Mouse (Mus musculus): ENCODE measurements at regions not wholly inside any gene's neighbourhood (a gene's known extent, or its start where the extent isn't known, plus 50 kb on each side); places are given as distances from the start of the nearest gene placed in this dataset.

DNA sequence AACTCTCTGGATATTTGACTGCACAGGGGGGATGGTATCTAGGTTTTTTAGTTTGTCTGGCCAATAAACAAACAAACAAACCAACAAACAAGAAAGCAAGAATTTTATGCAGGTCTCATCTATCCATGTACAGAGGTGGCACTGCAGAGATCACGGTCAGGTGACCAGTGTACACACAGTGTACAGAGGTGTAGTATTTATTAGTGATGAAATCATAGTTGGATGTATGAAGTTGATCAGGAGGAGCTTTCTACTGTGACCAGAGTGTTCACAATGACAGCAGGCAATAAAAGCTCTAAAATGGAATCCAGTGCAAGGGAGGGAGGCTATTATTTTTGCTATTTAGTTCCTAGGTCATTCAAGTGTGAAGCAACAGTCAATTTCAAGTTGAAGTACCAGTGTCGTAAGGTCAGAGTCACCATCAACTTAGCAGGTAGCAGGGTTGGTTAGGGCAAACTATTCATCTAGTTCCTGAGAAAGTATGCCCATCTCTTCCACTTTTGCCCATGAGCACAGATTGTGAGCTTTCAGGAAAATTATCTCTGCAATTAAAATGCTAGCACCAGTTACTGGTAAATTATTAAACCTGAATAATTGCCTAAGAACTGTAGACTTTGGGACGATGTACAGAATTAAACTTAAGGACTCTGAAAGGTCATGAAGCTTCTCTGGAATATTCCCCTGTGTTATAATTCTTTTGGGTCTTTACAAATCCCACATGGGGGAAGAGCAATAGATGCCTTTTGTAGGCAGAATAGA lies 384.9 kb upstream of the Sel1l start:
- Histone ChIP-seq H3K27me3 (ENCODE audit: control insufficient read depth, insufficient read depth, insufficient read length) (no peaks in the 10 kb centered on the region), H3K4me3 (no peak overlapping the region), H3ac (ENCODE audit: control insufficient read depth, insufficient read length) (no peak overlapping the region), H3K79me2 (ENCODE audit: control insufficient read depth, insufficient read depth) (no peaks in the 10 kb centered on the region), H3K36me3 (ENCODE audit: control insufficient read depth, insufficient read depth) (no peaks in the 10 kb centered on the region), H3K4me2 (ENCODE audit: low read depth) (no peak overlapping the region)
- TF ChIP-seq TCF3 (IDR thresholded peaks at IDR 0.05; ENCODE audit: insufficient read length, low read depth) (no peak), SRF (IDR thresholded peaks at IDR 0.05; ENCODE audit: control insufficient read depth, insufficient read length, low read depth) (no peak), E2F4 (IDR thresholded peaks at IDR 0.05; ENCODE audit: insufficient read depth) (no peak), REST (IDR thresholded peaks at IDR 0.05; ENCODE audit: insufficient read depth, insufficient read length) (no peak), MYOG (IDR thresholded peaks at IDR 0.05; ENCODE audit: control insufficient read depth in 1 of 3, insufficient read depth in 1 of 3, insufficient read length in 2 of 3, low read depth in 2 of 3) (no peak), MYOD1 (IDR thresholded peaks at IDR 0.05; ENCODE audit: control insufficient read depth in 1 of 3, insufficient read length in 2 of 3, low read depth in 2 of 3) (no peak), POLR2AphosphoS2 (IDR thresholded peaks at IDR 0.05; ENCODE audit: insufficient read length, low read depth) (no peak), USF1 (IDR thresholded peaks at IDR 0.05; ENCODE audit: low read depth) (no peak), TCF12 (IDR thresholded peaks at IDR 0.05; ENCODE audit: insufficient read depth, poor library complexity, severe bottlenecking) (no peak), POLR2A (IDR thresholded peaks at IDR 0.05; ENCODE audit: insufficient read length, low read depth) (no peak), CEBPB (IDR thresholded peaks at IDR 0.05; ENCODE audit: insufficient read depth, poor library complexity, severe bottlenecking) (no peak), MAX (IDR thresholded peaks at IDR 0.05; ENCODE audit: low read depth) (no peak)

DNA sequence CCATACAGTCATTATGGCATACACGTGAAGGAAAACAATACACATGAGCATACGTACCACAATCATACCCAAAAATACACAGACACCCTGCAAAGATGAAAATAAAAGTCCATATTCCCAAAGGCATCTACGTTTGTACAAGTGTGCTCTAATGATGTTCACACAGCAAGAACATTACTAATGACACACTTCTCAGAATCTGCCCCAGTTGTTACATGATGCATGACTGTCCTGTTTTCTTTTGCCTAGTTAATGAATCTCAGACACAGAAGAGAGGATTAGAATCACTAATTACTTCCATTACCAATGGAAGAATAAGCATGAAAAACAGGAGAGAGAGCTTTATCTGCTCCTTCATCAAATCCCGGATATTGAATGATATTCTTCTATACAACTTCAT lies 379.6 kb upstream of the Sel1l start:
- H3K79me2 ChIP-seq (ENCODE audit: control insufficient read depth, insufficient read depth), result no peaks in the 10 kb centered on the region
- no peaks in the 10 kb centered on the region for H3K36me3 ChIP-seq (ENCODE audit: control insufficient read depth, insufficient read depth)
- no peak overlapping the region for H3K4me3 ChIP-seq
- no peak overlapping the region for H3K4me2 ChIP-seq (ENCODE audit: low read depth)
- H3K27me3 ChIP-seq (ENCODE audit: control insufficient read depth, insufficient read depth, insufficient read length), result no peaks in the 10 kb centered on the region
- H3ac ChIP-seq (ENCODE audit: control insufficient read depth, insufficient read length), result no peak overlapping the region
- no peak for TF ChIP-seq E2F4 (IDR thresholded peaks at IDR 0.05; ENCODE audit: insufficient read depth)
- TF ChIP-seq POLR2A (IDR thresholded peaks at IDR 0.05; ENCODE audit: insufficient read length, low read depth), result no peak
- no peak for TF ChIP-seq MYOG (IDR thresholded peaks at IDR 0.05; ENCODE audit: control insufficient read depth in 1 of 3, insufficient read depth in 1 of 3, insufficient read length in 2 of 3, low read depth in 2 of 3)
- no peak for TF ChIP-seq REST (IDR thresholded peaks at IDR 0.05; ENCODE audit: insufficient read depth, insufficient read length)
- no peak for TF ChIP-seq MYOD1 (IDR thresholded peaks at IDR 0.05; ENCODE audit: control insufficient read depth in 1 of 3, insufficient read length in 2 of 3, low read depth in 2 of 3)
- TF ChIP-seq SRF (IDR thresholded peaks at IDR 0.05; ENCODE audit: control insufficient read depth, insufficient read length, low read depth), result no peak
- no peak for TF ChIP-seq TCF3 (IDR thresholded peaks at IDR 0.05; ENCODE audit: insufficient read length, low read depth)
- no peak for TF ChIP-seq TCF12 (IDR thresholded peaks at IDR 0.05; ENCODE audit: insufficient read depth, poor library complexity, severe bottlenecking)
- TF ChIP-seq MAX (IDR thresholded peaks at IDR 0.05; ENCODE audit: low read depth), result no peak
- no peak for TF ChIP-seq POLR2AphosphoS2 (IDR thresholded peaks at IDR 0.05; ENCODE audit: insufficient read length, low read depth)
- TF ChIP-seq USF1 (IDR thresholded peaks at IDR 0.05; ENCODE audit: low read depth), result no peak

GRCm38 (mm10) chr12:92203351-92203750 lies 354.4 kb upstream of the Sel1l start:
- no peak overlapping the region for H3ac ChIP-seq (ENCODE audit: control insufficient read depth, insufficient read length)
- H3K4me2 ChIP-seq (ENCODE audit: low read depth), result no peak overlapping the region
- no peaks in the 10 kb centered on the region for H3K36me3 ChIP-seq (ENCODE audit: control insufficient read depth, insufficient read depth)
- H3K79me2 ChIP-seq (ENCODE audit: control insufficient read depth, insufficient read depth), result no peaks in the 10 kb centered on the region
- no peak for TF ChIP-seq MAX (IDR thresholded peaks at IDR 0.05; ENCODE audit: low read depth)
- TF ChIP-seq TCF12 (IDR thresholded peaks at IDR 0.05; ENCODE audit: insufficient read depth, poor library complexity, severe bottlenecking), result no peak
- no peak for TF ChIP-seq POLR2A (IDR thresholded peaks at IDR 0.05; ENCODE audit: insufficient read length, low read depth)
- no peak for TF ChIP-seq MYOG (IDR thresholded peaks at IDR 0.05; ENCODE audit: control insufficient read depth in 1 of 3, insufficient read depth in 1 of 3, insufficient read length in 2 of 3, low read depth in 2 of 3)
- TF ChIP-seq USF1 (IDR thresholded peaks at IDR 0.05; ENCODE audit: low read depth), result no peak
- TF ChIP-seq CEBPB (IDR thresholded peaks at IDR 0.05; ENCODE audit: insufficient read depth, poor library complexity, severe bottlenecking), result no peak
- no peak for TF ChIP-seq TCF3 (IDR thresholded peaks at IDR 0.05; ENCODE audit: insufficient read length, low read depth)
- TF ChIP-seq SRF (IDR thresholded peaks at IDR 0.05; ENCODE audit: control insufficient read depth, insufficient read length, low read depth), result no peak
- TF ChIP-seq REST (IDR thresholded peaks at IDR 0.05; ENCODE audit: insufficient read depth, insufficient read length), result no peak
- TF ChIP-seq E2F4 (IDR thresholded peaks at IDR 0.05; ENCODE audit: insufficient read depth), result no peak
- TF ChIP-seq MYOD1 (IDR thresholded peaks at IDR 0.05; ENCODE audit: control insufficient read depth in 1 of 3, insufficient read length in 2 of 3, low read depth in 2 of 3), result no peak
- TF ChIP-seq POLR2AphosphoS2 (IDR thresholded peaks at IDR 0.05; ENCODE audit: insufficient read length, low read depth), result no peak
- no peak overlapping the region for H3K4me3 ChIP-seq
- H3K27me3 ChIP-seq (ENCODE audit: control insufficient read depth, insufficient read depth, insufficient read length), result no peaks in the 10 kb centered on the region

GRCm38 (mm10) chr12:92200602-92201001 lies 351.6 kb upstream of the Sel1l start:
- Histone ChIP-seq H3K27me3 (ENCODE audit: control insufficient read depth, insufficient read depth, insufficient read length) (no peaks in the 10 kb centered on the region), H3K4me2 (ENCODE audit: low read depth) (no peak overlapping the region), H3ac (ENCODE audit: control insufficient read depth, insufficient read length) (no peak overlapping the region), H3K79me2 (ENCODE audit: control insufficient read depth, insufficient read depth) (no peaks in the 10 kb centered on the region), H3K4me3 (no peak overlapping the region), H3K36me3 (ENCODE audit: control insufficient read depth, insufficient read depth) (no peaks in the 10 kb centered on the region)
- TF ChIP-seq TCF12 (IDR thresholded peaks at IDR 0.05; ENCODE audit: insufficient read depth, poor library complexity, severe bottlenecking) (no peak), CEBPB (IDR thresholded peaks at IDR 0.05; ENCODE audit: insufficient read depth, poor library complexity, severe bottlenecking) (no peak), POLR2AphosphoS2 (IDR thresholded peaks at IDR 0.05; ENCODE audit: insufficient read length, low read depth) (no peak), E2F4 (IDR thresholded peaks at IDR 0.05; ENCODE audit: insufficient read depth) (no peak), SRF (IDR thresholded peaks at IDR 0.05; ENCODE audit: control insufficient read depth, insufficient read length, low read depth) (no peak), MAX (IDR thresholded peaks at IDR 0.05; ENCODE audit: low read depth) (no peak), REST (IDR thresholded peaks at IDR 0.05; ENCODE audit: insufficient read depth, insufficient read length) (no peak), USF1 (IDR thresholded peaks at IDR 0.05; ENCODE audit: low read depth) (no peak), MYOD1 (IDR thresholded peaks at IDR 0.05; ENCODE audit: control insufficient read depth in 1 of 3, insufficient read length in 2 of 3, low read depth in 2 of 3) (no peak), POLR2A (IDR thresholded peaks at IDR 0.05; ENCODE audit: insufficient read length, low read depth) (no peak), MYOG (IDR thresholded peaks at IDR 0.05; ENCODE audit: control insufficient read depth in 1 of 3, insufficient read depth in 1 of 3, insufficient read length in 2 of 3, low read depth in 2 of 3) (no peak), TCF3 (IDR thresholded peaks at IDR 0.05; ENCODE audit: insufficient read length, low read depth) (no peak)
